Mouse (Mus musculus): ENCODE results near the gene Spata17. TPM values are rescaled to one million over a fixed set of nuclear protein-coding genes. Genes with fewer than 3 reads are reported as not detected.

Gene Spata17
- total and polyA plus RNA-seq, 3 experiments = 0.29 to 1.6 (median 0.66) TPM

DNA sequence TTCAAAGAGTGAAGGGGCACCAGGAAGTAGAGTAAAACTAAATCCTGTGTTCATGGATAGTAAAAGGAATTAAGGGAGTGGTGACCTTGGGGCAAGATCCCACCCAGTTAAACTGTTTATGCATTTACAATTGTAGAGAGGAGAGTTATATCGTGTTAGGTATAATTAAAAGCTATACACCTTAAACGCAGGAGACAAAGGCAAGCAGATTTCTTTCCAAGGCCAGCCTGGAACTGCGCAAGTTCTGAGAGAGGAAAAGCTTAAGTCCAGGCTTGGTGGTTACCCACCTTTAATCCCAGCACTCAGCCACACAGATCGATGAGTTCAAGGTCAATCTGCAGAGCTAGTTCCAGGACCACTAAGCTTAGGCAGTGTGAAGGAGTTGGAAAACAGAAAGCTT lies 4.5 kb downstream of the Spata17 start:
- H3K27ac ChIP-seq = no peak overlapping the region

DNA sequence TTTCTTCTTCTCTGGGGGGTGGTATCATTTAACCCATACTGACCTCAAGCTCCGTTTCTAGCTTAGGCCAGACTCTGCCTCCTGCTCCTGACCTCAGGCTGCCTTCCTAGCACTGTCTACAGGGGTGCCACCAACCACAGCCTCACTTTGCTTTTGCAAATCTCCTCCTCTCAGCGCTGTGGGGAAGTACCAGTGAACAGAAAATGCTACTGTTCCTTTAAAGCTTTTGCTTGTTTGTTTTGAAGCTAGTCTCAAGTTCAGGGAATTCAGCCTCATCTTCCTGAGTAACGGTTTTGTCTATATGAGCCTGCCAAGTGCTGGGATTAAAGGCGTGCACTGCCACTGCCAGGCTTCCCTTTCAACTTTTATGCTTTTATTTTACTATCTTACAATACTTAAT lies 5.8 kb downstream of the Spata17 start:
- TF ChIP-seq POLR2A (IDR thresholded peaks at IDR 0.05; ENCODE audit: insufficient read depth, low read depth, low read length) (no peak), EP300 (IDR thresholded peaks at IDR 0.05; ENCODE audit: insufficient read depth, low read depth, low read length) (no peak), CTCF (IDR thresholded peaks at IDR 0.05) (no peak)
- WGBS = 50% methylated on average over 4 of the region's 4 CpGs
- H3K4me3 ChIP-seq = no peak overlapping the region
- no peak overlapping the region for H3K27ac ChIP-seq
- intact Hi-C loops (cut with DNase I) = no loop called here
- no peaks in the 10 kb centered on the region for H3K36me3 ChIP-seq (ENCODE audit: control insufficient read depth, insufficient read depth, low read length)
- no peaks in the 10 kb centered on the region for H3K79me2 ChIP-seq (replicated peaks; ENCODE audit: control insufficient read depth, insufficient read depth, low read length)
- no peak for DNase-seq
- H3K9ac ChIP-seq (ENCODE audit: low read depth, low read length) = no peak overlapping the region
- H3K27me3 ChIP-seq (ENCODE audit: control insufficient read depth, insufficient read depth, low read length) = no peaks in the 10 kb centered on the region
- H3K4me1 ChIP-seq (ENCODE audit: control insufficient read depth, insufficient read depth, low read length) = no peaks in the 10 kb centered on the region

More for the DNA sequence above, 4.5 kb downstream of the Spata17 start:
- Histone ChIP-seq H3K79me2 (replicated peaks; ENCODE audit: control insufficient read depth, insufficient read depth, low read length) (no peaks in the 10 kb centered on the region), H3K4me3 (no peak overlapping the region), H3K36me3 (ENCODE audit: control insufficient read depth, insufficient read depth, low read length) (no peaks in the 10 kb centered on the region), H3K27me3 (ENCODE audit: control insufficient read depth, insufficient read depth, low read length) (no peaks in the 10 kb centered on the region), H3K9ac (ENCODE audit: low read depth, low read length) (no peak overlapping the region), H3K4me1 (ENCODE audit: control insufficient read depth, insufficient read depth, low read length) (no peaks in the 10 kb centered on the region)
- TF ChIP-seq EP300 (IDR thresholded peaks at IDR 0.05; ENCODE audit: insufficient read depth, low read depth, low read length) = no peak
- TF ChIP-seq CTCF (IDR thresholded peaks at IDR 0.05) = no peak
- intact Hi-C loops (cut with DNase I) = no loop called here
- 85% methylated on average over 4 of the region's 4 CpGs for WGBS
- no peak for DNase-seq

DNA sequence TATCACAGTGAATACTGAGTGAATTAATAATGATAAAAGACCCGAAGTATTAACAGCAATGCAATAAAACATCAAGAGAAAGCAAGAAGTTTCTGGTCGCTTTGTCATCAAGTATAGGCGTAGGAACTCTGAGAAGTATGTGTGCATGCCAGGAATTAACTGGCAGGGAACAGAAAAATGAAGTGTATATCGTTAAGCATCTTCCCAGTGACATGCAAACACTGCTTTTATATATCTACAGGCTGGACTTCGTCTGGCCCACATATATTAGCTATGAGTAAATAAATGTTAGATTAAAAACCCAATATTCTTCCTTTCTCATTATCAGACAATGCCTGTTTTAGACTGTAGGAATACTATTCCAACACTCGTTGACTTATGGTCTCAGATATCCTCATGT lies 9.8 kb downstream of the Spata17 start:
- no peak overlapping the region for H3K9ac ChIP-seq (ENCODE audit: low read depth, low read length)
- no peaks in the 10 kb centered on the region for H3K27me3 ChIP-seq (ENCODE audit: control insufficient read depth, insufficient read depth, low read length)
- no peak overlapping the region for H3K4me3 ChIP-seq
- intact Hi-C loops (cut with DNase I) = no loop called here
- no peaks in the 10 kb centered on the region for H3K36me3 ChIP-seq (ENCODE audit: control insufficient read depth, insufficient read depth, low read length)
- 64% methylated on average over 6 of the region's 6 CpGs for WGBS
- H3K27ac ChIP-seq = no peak overlapping the region
- no peak for DNase-seq
- TF ChIP-seq CTCF (IDR thresholded peaks at IDR 0.05) (no peak), POLR2A (IDR thresholded peaks at IDR 0.05; ENCODE audit: insufficient read depth, low read depth, low read length) (no peak), EP300 (IDR thresholded peaks at IDR 0.05; ENCODE audit: insufficient read depth, low read depth, low read length) (no peak)
- H3K79me2 ChIP-seq (replicated peaks; ENCODE audit: control insufficient read depth, insufficient read depth, low read length) = no peaks in the 10 kb centered on the region
- H3K4me1 ChIP-seq (ENCODE audit: control insufficient read depth, insufficient read depth, low read length) = no peaks in the 10 kb centered on the region

DNA sequence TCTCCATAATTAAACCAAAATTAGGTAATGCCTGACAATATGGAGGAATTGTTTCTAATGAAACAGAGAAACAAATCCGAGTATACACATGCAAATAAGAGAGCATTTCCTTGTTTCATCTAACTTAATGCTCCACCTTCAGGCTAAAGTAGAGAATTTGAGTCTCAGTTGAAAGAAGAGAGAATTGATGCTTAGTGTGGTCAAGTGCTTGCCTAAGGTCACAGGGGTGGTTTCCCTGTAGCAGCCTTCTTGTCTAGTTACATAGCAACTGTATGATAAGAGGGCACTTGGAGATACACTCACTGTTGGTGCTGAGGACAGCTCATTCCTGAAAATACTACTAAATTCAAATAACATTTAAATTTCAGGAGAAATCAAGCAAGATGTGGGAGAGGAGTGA lies 36.7 kb downstream of the Spata17 start:
- intact Hi-C loops (cut with DNase I) = no loop called here
- H3K27me3 ChIP-seq (ENCODE audit: control insufficient read depth, insufficient read depth, low read length) = no peaks in the 10 kb centered on the region
- no peak overlapping the region for H3K9ac ChIP-seq (ENCODE audit: low read depth, low read length)
- no peak overlapping the region for H3K27ac ChIP-seq
- no peaks in the 10 kb centered on the region for H3K79me2 ChIP-seq (replicated peaks; ENCODE audit: control insufficient read depth, insufficient read depth, low read length)
- H3K36me3 ChIP-seq (ENCODE audit: control insufficient read depth, insufficient read depth, low read length) = no peaks in the 10 kb centered on the region
- no peak for TF ChIP-seq POLR2A (IDR thresholded peaks at IDR 0.05; ENCODE audit: insufficient read depth, low read depth, low read length)
- TF ChIP-seq CTCF (IDR thresholded peaks at IDR 0.05) = no peak
- no peak for TF ChIP-seq EP300 (IDR thresholded peaks at IDR 0.05; ENCODE audit: insufficient read depth, low read depth, low read length)
- no peaks in the 10 kb centered on the region for H3K4me1 ChIP-seq (ENCODE audit: control insufficient read depth, insufficient read depth, low read length)
- H3K4me3 ChIP-seq = no peak overlapping the region
- no peak for DNase-seq
- WGBS = 72% methylated on average over 1 of the region's 1 CpGs

DNA sequence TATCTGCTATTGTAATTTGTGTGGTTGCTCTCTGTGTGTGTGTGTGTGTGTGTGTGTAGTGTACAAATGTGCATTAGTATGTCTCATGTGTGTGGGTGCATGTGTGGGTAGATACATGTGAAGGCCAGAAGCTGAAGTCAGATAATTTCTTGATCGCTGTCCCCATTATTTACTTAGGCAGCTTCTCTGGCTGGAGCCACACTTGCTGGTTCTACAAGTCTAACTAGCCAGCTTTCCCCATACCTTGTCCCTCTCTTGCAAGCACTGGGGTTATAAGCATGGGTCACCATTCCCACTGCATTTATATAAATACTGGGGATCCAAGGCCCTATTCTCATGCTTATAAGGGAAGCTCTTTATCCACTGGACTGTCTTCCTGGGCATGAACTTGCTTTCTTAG lies 39.3 kb downstream of the Spata17 start:
- intact Hi-C loops (cut with DNase I) = no loop called here
- Histone ChIP-seq H3K27ac (no peak overlapping the region), H3K36me3 (ENCODE audit: control insufficient read depth, insufficient read depth, low read length) (no peaks in the 10 kb centered on the region), H3K4me1 (ENCODE audit: control insufficient read depth, insufficient read depth, low read length) (no peaks in the 10 kb centered on the region), H3K27me3 (ENCODE audit: control insufficient read depth, insufficient read depth, low read length) (no peaks in the 10 kb centered on the region), H3K9ac (ENCODE audit: low read depth, low read length) (no peak overlapping the region), H3K79me2 (replicated peaks; ENCODE audit: control insufficient read depth, insufficient read depth, low read length) (no peaks in the 10 kb centered on the region), H3K4me3 (no peak overlapping the region)
- WGBS = 100% methylated on average over 1 of the region's 1 CpGs
- no peak for DNase-seq
- TF ChIP-seq CTCF (IDR thresholded peaks at IDR 0.05) (no peak), POLR2A (IDR thresholded peaks at IDR 0.05; ENCODE audit: insufficient read depth, low read depth, low read length) (no peak), EP300 (IDR thresholded peaks at IDR 0.05; ENCODE audit: insufficient read depth, low read depth, low read length) (no peak)

DNA sequence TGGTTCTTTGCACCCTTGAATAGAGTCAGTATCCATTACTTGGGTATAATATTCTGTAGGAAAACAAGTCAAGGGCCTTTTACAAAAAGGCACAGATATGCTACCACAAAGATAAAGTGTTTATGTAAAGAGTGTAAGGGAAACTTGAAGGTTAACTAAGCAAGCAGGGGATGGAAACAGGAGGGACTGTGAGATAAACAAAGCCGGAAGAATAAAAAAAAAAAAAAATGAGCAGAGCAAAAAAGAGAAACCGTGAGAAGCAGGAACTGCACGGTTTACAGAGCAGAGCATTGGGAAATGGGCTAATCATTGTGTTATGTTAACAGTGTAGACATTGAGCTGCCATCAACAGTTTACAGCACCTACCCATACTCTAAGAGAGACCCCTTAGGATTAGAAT lies 44.9 kb downstream of the Spata17 start:
- 31% methylated on average over 3 of the region's 3 CpGs for WGBS
- no peak overlapping the region for H3K4me3 ChIP-seq
- no peak overlapping the region for H3K27ac ChIP-seq
- intact Hi-C loops (cut with DNase I) = no loop called here
- TF ChIP-seq CTCF (IDR thresholded peaks at IDR 0.05) (no peak), POLR2A (IDR thresholded peaks at IDR 0.05; ENCODE audit: insufficient read depth, low read depth, low read length) (no peak), EP300 (IDR thresholded peaks at IDR 0.05; ENCODE audit: insufficient read depth, low read depth, low read length) (no peak)
- H3K36me3 ChIP-seq (ENCODE audit: control insufficient read depth, insufficient read depth, low read length) = no peaks in the 10 kb centered on the region
- H3K79me2 ChIP-seq (replicated peaks; ENCODE audit: control insufficient read depth, insufficient read depth, low read length) = no peaks in the 10 kb centered on the region
- H3K9ac ChIP-seq (ENCODE audit: low read depth, low read length) = no peak overlapping the region
- H3K4me1 ChIP-seq (ENCODE audit: control insufficient read depth, insufficient read depth, low read length) = no peaks in the 10 kb centered on the region
- H3K27me3 ChIP-seq (ENCODE audit: control insufficient read depth, insufficient read depth, low read length) = no peaks in the 10 kb centered on the region
- DNase-seq = no peak

All from heart, adult 2 months (tissue).